Mouse (Mus musculus) CH12.LX (cell line): ENCODE measurements around the gene Abcc3. TPM values are rescaled to one million over a fixed set of nuclear protein-coding genes. Genes with fewer than 3 reads are reported as not detected.

Experiments
- DNase-seq: peaks from one replicate; pipeline ENCODE4 v3.0.0-alpha.2; 2013; ENCODE audit errors: extremely low read depth
- H3K27ac ChIP-seq: 2 replicates; pipeline ENCODE4 v1.5.1; 2012; ENCODE audit warnings: low read depth, mild to moderate bottlenecking, control low read depth, moderate library complexity; ENCODE audit not compliant: insufficient read depth
- H3K27me3 ChIP-seq: replicated peaks from 2 replicates; pipeline ENCODE3; 2012; ENCODE audit warnings: inconsistent platforms
- H3K36me3 ChIP-seq, 2 experiments: replicated peaks in 1 of 2; 2 replicates each; pipeline versions ENCODE3 to v1.6.1; 2012; ENCODE audit warnings: inconsistent platforms in 1 of 2, low read length in 1 of 2, mild to moderate bottlenecking in 1 of 2, mixed read lengths in 1 of 2, moderate library complexity in 1 of 2; ENCODE audit not compliant: control insufficient read depth in 1 of 2, insufficient read depth in 1 of 2
- H3K4me1 ChIP-seq, 2 experiments: 2 replicates each; pipeline ENCODE4 v1.6.1; 2012; ENCODE audit warnings: inconsistent platforms in 1 of 2, moderate library complexity in 1 of 2; ENCODE audit not compliant: insufficient read depth in 2 of 2, control insufficient read depth in 1 of 2
- H3K4me2 ChIP-seq: 2 replicates; pipeline ENCODE4 v1.6.1; 2012; ENCODE audit warnings: low read depth, mild to moderate bottlenecking, control low read depth; ENCODE audit not compliant: poor library complexity, insufficient read depth, severe bottlenecking
- H3K4me3 ChIP-seq, 3 experiments: fragments of 150-350 bp in 1 of 3; sonication (generic) in 1 of 3; replicated peaks in 1 of 3; 2 replicates each; pipeline versions ENCODE3 to v1.5.1; 2011 to 2012; ENCODE audit warnings: low read depth in 2 of 3, low read length in 2 of 3, mild to moderate bottlenecking in 2 of 3, moderate library complexity in 2 of 3, control low read depth in 1 of 3, improper control_type of control experiment in 1 of 3, inconsistent platforms in 1 of 3, mixed read lengths in 1 of 3; ENCODE audit not compliant: poor library complexity in 1 of 3
- H3K79me2 ChIP-seq: replicated peaks from 2 replicates; pipeline ENCODE4 v1.6.1; 2012; ENCODE audit warnings: mild to moderate bottlenecking, moderate library complexity; ENCODE audit not compliant: control insufficient read depth, poor library complexity, insufficient read depth, severe bottlenecking; ENCODE audit errors: extremely low read depth
- H3K9ac ChIP-seq: 2 replicates; pipeline ENCODE4 v1.6.1; 2012; ENCODE audit warnings: low read depth, mild to moderate bottlenecking, control low read depth, moderate library complexity; ENCODE audit not compliant: insufficient read depth
- H3K9me3 ChIP-seq: replicated peaks from 2 replicates; pipeline ENCODE3; 2012; ENCODE audit warnings: low read length, inconsistent platforms, mixed read lengths
- CHD1 ChIP-seq: IDR thresholded peaks from 2 replicates; pipeline ENCODE4 v1.6.1; 2012; ENCODE audit warnings: low read depth, low read length, improper control_type of control experiment, inconsistent platforms
- CHD2 ChIP-seq: IDR thresholded peaks from 2 replicates; pipeline ENCODE4 v1.6.1; 2011; ENCODE audit warnings: low read length, improper control_type of control experiment
- CTCF ChIP-seq, 2 experiments: IDR thresholded peaks in 1 of 2; conservative IDR thresholded peaks in 1 of 2; 2 replicates each; pipeline ENCODE4 v1.5.1; 2011 to 2012; ENCODE audit warnings: low read depth in 2 of 2, low read length in 2 of 2, improper control_type of control experiment in 1 of 2, inconsistent platforms in 1 of 2, mild to moderate bottlenecking in 1 of 2, moderate library complexity in 1 of 2
- ETS1 ChIP-seq: conservative IDR thresholded peaks from 2 replicates; pipeline ENCODE4 v1.6.1; 2012; ENCODE audit warnings: low read depth, mild to moderate bottlenecking, inconsistent platforms, low read length, improper control_type of control experiment, moderate library complexity
- GABPA ChIP-seq: IDR thresholded peaks from 2 replicates; pipeline ENCODE4 v1.6.1; 2012; ENCODE audit warnings: low read depth, low read length, improper control_type of control experiment, inconsistent platforms; ENCODE audit not compliant: insufficient replicate concordance
- IRF4 ChIP-seq: IDR thresholded peaks from 2 replicates; pipeline ENCODE4 v1.6.1; 2014; ENCODE audit warnings: low read depth, mild to moderate bottlenecking, inconsistent platforms, low read length, improper control_type of control experiment
- JUN ChIP-seq: IDR thresholded peaks from 2 replicates; pipeline ENCODE4 v1.6.1; 2011; ENCODE audit warnings: low read depth, mild to moderate bottlenecking, low read length, improper control_type of control experiment, moderate library complexity; ENCODE audit not compliant: insufficient read depth
- MAX ChIP-seq: IDR thresholded peaks from 2 replicates; pipeline ENCODE4 v1.6.1; 2011; ENCODE audit warnings: low read length, improper control_type of control experiment
- MXI1 ChIP-seq: IDR thresholded peaks from 2 replicates; pipeline ENCODE4 v1.6.1; 2011; ENCODE audit warnings: mild to moderate bottlenecking, low read depth, low read length, improper control_type of control experiment
- PAX5 ChIP-seq: IDR thresholded peaks from 2 replicates; pipeline ENCODE4 v1.6.1; 2012; ENCODE audit warnings: low read length, inconsistent platforms, mixed read lengths
- POLR2A ChIP-seq: IDR thresholded peaks from 2 replicates; pipeline ENCODE4 v1.6.1; 2011; ENCODE audit warnings: low read depth, mild to moderate bottlenecking, improper control_type of control experiment, low read length
- SIN3A ChIP-seq: IDR thresholded peaks from 2 replicates; pipeline ENCODE4 v1.6.1; 2012; ENCODE audit warnings: low read length, improper control_type of control experiment, inconsistent platforms
- UBTF ChIP-seq: IDR thresholded peaks from 2 replicates; pipeline ENCODE4 v1.6.1; 2012; ENCODE audit warnings: low read depth, mild to moderate bottlenecking, inconsistent platforms, low read length, improper control_type of control experiment, moderate library complexity
- USF1 ChIP-seq: IDR thresholded peaks from 2 replicates; pipeline ENCODE4 v1.6.1; 2014; ENCODE audit warnings: low read depth, mild to moderate bottlenecking, inconsistent platforms, low read length, improper control_type of control experiment
- USF2 ChIP-seq: conservative IDR thresholded peaks from 2 replicates; pipeline ENCODE4 v1.6.1; 2011; ENCODE audit warnings: low read depth, low read length, improper control_type of control experiment
- ZC3H11A ChIP-seq: IDR thresholded peaks from 2 replicates; pipeline ENCODE4 v1.6.1; 2012; ENCODE audit warnings: low read depth, mild to moderate bottlenecking, inconsistent platforms, low read length, improper control_type of control experiment
- ZNF384 ChIP-seq: IDR thresholded peaks from 2 replicates; pipeline ENCODE4 v1.6.1; 2012; ENCODE audit warnings: low read depth, low read length, improper control_type of control experiment, inconsistent platforms
- dilution Hi-C: fragments of 300-500 bp; cut with MboI; formaldehyde crosslinking; loops from 2 replicates; pipeline ENCODE4 v1.14.3; 2020; ENCODE audit warnings: low sequenced_read_pairs; ENCODE audit not compliant: extremely low pct_unique_long_range_greater_than_20kb, extremely low pct_ligation_motif_present
- in situ Hi-C: fragments of 300-500 bp; cut with MboI; formaldehyde crosslinking; loops from 3 replicates; pipeline ENCODE4 v1.14.3; 2019; ENCODE audit warnings: low sequenced_read_pairs, low pct_ligation_motif_present, low pct_unique_long_range_greater_than_20kb, mixed read lengths
- polyA plus RNA-seq: library from polyadenylated mRNA; unstranded; fragments of >175 nt; gene quantifications from 2 replicates; pipeline ENCODE4 v1.2.1, GENCODE M21; 2012; ENCODE audit warnings: low read depth; ENCODE audit not compliant: insufficient read length
- total RNA-seq, 2 experiments: library from RNA; depleted of rRNA; stranded (reverse); fragments of 300-350 nt in 1 of 2; fragments of >200 nt in 1 of 2; gene quantifications; 2 replicates each; pipeline ENCODE4 v1.2.3; 2012 to 2014

Gene Abcc3
- total and polyA plus RNA-seq, 3 experiments: 0.21 to 0.66 (median 0.40) TPM

GRCm38 (mm10) chr11:94389724-94390396 is 2.9 kb downstream of the Abcc3 start:
- H3K36me3 ChIP-seq: no peaks in the 10 kb centered on the region
- no peak overlapping the region for H3K27ac ChIP-seq
- H3K4me1 ChIP-seq: peaks cover 37 to 70% of the 10 kb centered on the region in 2 experiments
- in situ Hi-C loops: no loop called here
- H3K9ac ChIP-seq: no peak overlapping the region
- dilution Hi-C loops: no loop called here
- TF ChIP-seq GABPA (no peak), MAX (no peak), SIN3A (no peak), USF2 (no peak), USF1 (no peak), ZNF384 (peak; percentile 79)
- no peaks in the 10 kb centered on the region for H3K79me2 ChIP-seq
- H3K4me2 ChIP-seq: no peak overlapping the region
- H3K27me3 ChIP-seq: peaks cover 1% of the 10 kb centered on the region
- DNase-seq: no peak
- H3K9me3 ChIP-seq: no peaks in the 10 kb centered on the region
- H3K4me3 ChIP-seq: no peak overlapping the region

GRCm38 (mm10) chr11:94389021-94389420 is 3.8 kb downstream of the Abcc3 start:
- no peak overlapping the region for H3K4me3 ChIP-seq
- no peaks in the 10 kb centered on the region for H3K79me2 ChIP-seq
- in situ Hi-C loops (no loop called here), dilution Hi-C loops (no loop called here)
- H3K9me3 ChIP-seq: no peaks in the 10 kb centered on the region
- no peak overlapping the region for H3K27ac ChIP-seq
- no peak overlapping the region for H3K4me2 ChIP-seq
- peaks cover 37 to 70% of the 10 kb centered on the region in 2 experiments for H3K4me1 ChIP-seq
- no peak overlapping the region for H3K9ac ChIP-seq
- no peaks in the 10 kb centered on the region for H3K27me3 ChIP-seq
- no peak for TF ChIP-seq ETS1
- no peak for TF ChIP-seq MXI1
- no peak for TF ChIP-seq JUN
- no peak for TF ChIP-seq CHD1
- no peak for TF ChIP-seq POLR2A
- no peak for TF ChIP-seq IRF4
- no peak for TF ChIP-seq PAX5
- no peak for TF ChIP-seq GABPA
- TF ChIP-seq CHD2: no peak
- no peak for TF ChIP-seq ZC3H11A
- TF ChIP-seq UBTF: no peak
- no peak for TF ChIP-seq CTCF (conservative IDR thresholded peaks at IDR 0.05 in 1 of 2, IDR thresholded peaks at IDR 0.05 in 1 of 2; ENCODE audit: low read depth in 2 of 2, low read length in 2 of 2)
- DNase-seq: no peak
- H3K36me3 ChIP-seq: no peaks in the 10 kb centered on the region
